Mouse (Mus musculus): ENCODE results near the gene Casq2.

GRCm38 (mm10) chr3:102175701-102176100 lies 89.5 kb downstream of the Casq2 start:
- TF ChIP-seq CTCF (IDR thresholded peaks at IDR 0.05; ENCODE audit: low read depth) (no peak), EP300 (IDR thresholded peaks at IDR 0.05; ENCODE audit: low read depth) (no peak)

Data from liver, postnatal 0 days (tissue).